Mouse (Mus musculus): ENCODE results near the gene Eps15.

- TF ChIP-seq CTCF (IDR thresholded peaks at IDR 0.05; ENCODE audit: low read depth, low read length): no peak
- no peak for TF ChIP-seq POLR2AphosphoS5 (IDR thresholded peaks at IDR 0.05; ENCODE audit: insufficient replicate concordance, low read depth, low read length)
- no peak for TF ChIP-seq GATA1 (IDR thresholded peaks at IDR 0.05; ENCODE audit: borderline replicate concordance, low read length)
- TF ChIP-seq TAL1 (conservative IDR thresholded peaks at IDR 0.05; ENCODE audit: low read depth, low read length): no peak
- no peak for TF ChIP-seq GATA2 (IDR thresholded peaks at IDR 0.05; ENCODE audit: borderline replicate concordance, low read depth, low read length)
Measured at GRCm38 (mm10) chr4:109412233-109412632, 132.2 kb downstream of the Eps15 start.

Measured in G1E (cell line).